In the genomic region with DNA sequence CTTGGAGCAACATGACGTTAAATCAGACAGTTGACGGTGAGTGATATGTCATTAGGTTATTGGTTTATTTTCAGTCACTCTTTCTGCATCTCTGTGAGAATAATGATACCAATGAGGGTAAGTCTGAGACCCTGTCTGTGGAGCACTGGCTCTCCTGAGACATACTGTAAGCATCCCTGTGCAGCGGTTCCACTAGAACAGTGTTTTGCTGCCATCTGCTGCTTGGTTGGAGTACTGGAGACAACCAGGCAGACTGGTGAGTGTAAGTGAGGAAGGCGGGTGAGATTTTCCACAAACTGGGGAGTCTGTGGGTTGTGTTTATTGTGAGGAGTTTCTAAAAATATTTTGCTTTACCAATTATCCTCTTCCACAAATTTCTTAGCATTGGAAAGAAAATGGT, we compare ENCODE assay signal across 8 mouse cellular contexts.
DNase-seq lines count a peak whose midpoint lies in the region; ATAC-seq and TF ChIP-seq lines count a peak whose summit lies in the region.

No protein-coding gene starts in this region.

- peak; percentile 52 for DNase-seq in MN1 (ENCODE audit: low spot score)
- DNase-seq in c-Kit-positive CD71-positive TER-119-negative erythroid progenitor cells, embryonic 14.5 days (ENCODE audit: low read depth), result peak; percentile 38
- peak; percentile 40 to 81 for DNase-seq in layer of hippocampus, adult 8-10 months (ENCODE audit: low spot score in 2 of 2)
- DNase-seq in lung, postnatal 0 days (ENCODE audit: low spot score), result peak; percentile 81
- peak; percentile 79 for DNase-seq in retina, postnatal 7 days (ENCODE audit: low read depth, low spot score)
- DNase-seq in urinary bladder, postnatal 25 days (ENCODE audit: low spot score), result peak; percentile 68

- no peaks in the 10 kb centered on the region for H3K36me3 ChIP-seq in forebrain, embryonic 12.5 days (replicated peaks)
- H3K36me3 ChIP-seq in lung, postnatal 0 days (ENCODE audit: insufficient read depth, low read length), result no peaks in the 10 kb centered on the region

- no peak overlapping the region for H3K27ac ChIP-seq in forebrain, embryonic 12.5 days
- H3K27ac ChIP-seq in lung, postnatal 0 days (ENCODE audit: low read length), result no peak overlapping the region

- H3K9me3 ChIP-seq in forebrain, embryonic 12.5 days, result no peaks in the 10 kb centered on the region
- H3K9me3 ChIP-seq in lung, postnatal 0 days (ENCODE audit: low read length), result no peaks in the 10 kb centered on the region

- ATAC-seq in forebrain, embryonic 12.5 days (ENCODE audit: low FRiP score), result peak; percentile 86
- ATAC-seq in hematopoietic stem cell, adult 5-6 weeks (replicated peaks in 1 of 2; ENCODE audit: insufficient read depth in 1 of 2, low FRiP score in 2 of 2, low TSS enrichment in 1 of 2, low read depth in 1 of 2, poor library complexity in 2 of 2, severe bottlenecking in 2 of 2), result peak; percentile 81 to 95; a peak in 3 of 4 replicates
- peak; percentile 75 for ATAC-seq in lung, postnatal 0 days

- H3K9ac ChIP-seq in forebrain, embryonic 12.5 days, result no peak overlapping the region
- no peak overlapping the region for H3K9ac ChIP-seq in lung, postnatal 0 days (replicated peaks; ENCODE audit: low read depth)

- TF ChIP-seq EP300 in lung, postnatal 0 days (IDR thresholded peaks at IDR 0.05), result no peak

- H3K27me3 ChIP-seq in forebrain, embryonic 12.5 days, result peaks cover 8% of the 10 kb centered on the region; the same call in 1 of the 2 replicates
- H3K27me3 ChIP-seq in lung, postnatal 0 days (replicated peaks; ENCODE audit: insufficient read depth, low read length), result no peaks in the 10 kb centered on the region

- H3K4me1 ChIP-seq in forebrain, embryonic 12.5 days, result peaks cover 4% of the 10 kb centered on the region; the same call in 1 of the 2 replicates
- H3K4me1 ChIP-seq in lung, postnatal 0 days (ENCODE audit: insufficient read depth, low read depth, low read length), result no peaks in the 10 kb centered on the region

- no peak overlapping the region for H3K4me2 ChIP-seq in forebrain, embryonic 12.5 days
- no peak overlapping the region for H3K4me2 ChIP-seq in lung, postnatal 0 days (replicated peaks; ENCODE audit: low read depth, low read length)

- no peak overlapping the region for H3K4me3 ChIP-seq in forebrain, embryonic 12.5 days (replicated peaks)
- no peak overlapping the region for H3K4me3 ChIP-seq in lung, postnatal 0 days (ENCODE audit: low read depth, low read length)

- 42% methylated on average over 4 of the region's 4 CpGs for WGBS in forebrain, embryonic 12.5 days
- WGBS in lung, postnatal 0 days, result 47% methylated on average over 4 of the region's 4 CpGs

- TF ChIP-seq CTCF in lung, postnatal 0 days (IDR thresholded peaks at IDR 0.05), result peak; percentile 97
